Comparison of ENCODE assay signal across 8 mouse cellular contexts in genomic region chr4:135985769-135986168, GRCm38 (mm10). TPM values are rescaled to one million over a fixed set of nuclear protein-coding genes. Genes with fewer than 3 reads are reported as not detected.
DNase-seq lines count a peak whose midpoint lies in the region; ATAC-seq and TF ChIP-seq lines count a peak whose summit lies in the region.

No protein-coding gene starts in this region.

- peaks cover 20% of the 10 kb centered on the region for H3K4me1 ChIP-seq in embryonic facial prominence, embryonic 13.5 days
- peaks cover 10% of the 10 kb centered on the region for H3K4me1 ChIP-seq in intestine, embryonic 16.5 days (ENCODE audit: control insufficient read depth, insufficient read depth, low read length)
- peaks cover 17% of the 10 kb centered on the region for H3K4me1 ChIP-seq in neural tube, embryonic 12.5 days
- peaks cover 8% of the 10 kb centered on the region for H3K4me1 ChIP-seq in thymus, adult 2 months (replicated peaks; ENCODE audit: control insufficient read depth, insufficient read depth, low read length)

- no peak for TF ChIP-seq POLR2A in thymus, adult 2 months (IDR thresholded peaks at IDR 0.05; ENCODE audit: control insufficient read depth, extremely low read depth, insufficient read depth, low read length, poor library complexity)

- H3K4me3 ChIP-seq in layer of hippocampus, adult 2 months = peak overlapping the region; percentile 77
- H3K4me3 ChIP-seq in embryonic facial prominence, embryonic 13.5 days = peak overlapping the region; percentile 94
- H3K4me3 ChIP-seq in intestine, embryonic 16.5 days (ENCODE audit: low read length) = peak overlapping the region; percentile 95
- H3K4me3 ChIP-seq in neural tube, embryonic 12.5 days = peak overlapping the region; percentile 96
- H3K4me3 ChIP-seq in thymus, adult 2 months (ENCODE audit: control insufficient read depth, insufficient read depth, low read length) = no peak overlapping the region

- H3K9ac ChIP-seq in embryonic facial prominence, embryonic 13.5 days = peak overlapping the region; percentile 96
- H3K9ac ChIP-seq in intestine, embryonic 16.5 days (ENCODE audit: low read depth, low read length) = peak overlapping the region; percentile 91; the same call in 1 of the 2 replicates
- peak overlapping the region; percentile 96 for H3K9ac ChIP-seq in neural tube, embryonic 12.5 days

- no peak for DNase-seq in layer of hippocampus, adult 2 months (ENCODE audit: low spot score in 2 of 2)
- no peak for DNase-seq in layer of hippocampus, adult 9-11 months
- DNase-seq in right cerebral cortex, postnatal 10 days (ENCODE audit: low spot score in 2 of 2) = no peak
- no peak for DNase-seq in left cerebral cortex, adult 11 months (ENCODE audit: low spot score)
- no peak for DNase-seq in thymus, adult 2 months

- TF ChIP-seq CTCF in layer of hippocampus, adult 2 months (conservative IDR thresholded peaks at IDR 0.05) = no peak
- no peak for TF ChIP-seq CTCF in thymus, adult 2 months (IDR thresholded peaks at IDR 0.05; ENCODE audit: borderline replicate concordance, control insufficient read depth, extremely low read depth, insufficient read depth, low read length, poor library complexity)

- no peak overlapping the region; the same call in 1 of the 2 replicates for H3K27ac ChIP-seq in layer of hippocampus, adult 2 months
- no peak overlapping the region for H3K27ac ChIP-seq in embryonic facial prominence, embryonic 13.5 days
- no peak overlapping the region for H3K27ac ChIP-seq in intestine, embryonic 16.5 days (ENCODE audit: low read length)
- no peak overlapping the region for H3K27ac ChIP-seq in neural tube, embryonic 12.5 days
- H3K27ac ChIP-seq in thymus, adult 2 months (ENCODE audit: control insufficient read depth, insufficient read depth, low read length) = no peak overlapping the region

- peaks cover 43% of the 10 kb centered on the region for H3K36me3 ChIP-seq in embryonic facial prominence, embryonic 13.5 days
- H3K36me3 ChIP-seq in intestine, embryonic 16.5 days (ENCODE audit: control insufficient read depth, insufficient read depth, low read length) = no peaks in the 10 kb centered on the region; the same call in 1 of the 2 replicates
- peaks cover 25% of the 10 kb centered on the region for H3K36me3 ChIP-seq in neural tube, embryonic 12.5 days
- peaks cover 6% of the 10 kb centered on the region for H3K36me3 ChIP-seq in thymus, adult 2 months (ENCODE audit: control insufficient read depth, insufficient read depth, low read length)

- H3K27me3 ChIP-seq in embryonic facial prominence, embryonic 13.5 days = no peaks in the 10 kb centered on the region
- H3K27me3 ChIP-seq in intestine, embryonic 16.5 days (replicated peaks; ENCODE audit: control insufficient read depth, insufficient read depth, low read length) = no peaks in the 10 kb centered on the region
- H3K27me3 ChIP-seq in neural tube, embryonic 12.5 days (replicated peaks) = no peaks in the 10 kb centered on the region
- no peaks in the 10 kb centered on the region for H3K27me3 ChIP-seq in thymus, adult 2 months (ENCODE audit: control insufficient read depth, insufficient read depth, low read length)

- no peaks in the 10 kb centered on the region for H3K9me3 ChIP-seq in embryonic facial prominence, embryonic 13.5 days
- H3K9me3 ChIP-seq in intestine, embryonic 16.5 days (ENCODE audit: control insufficient read depth, low read length) = no peaks in the 10 kb centered on the region
- H3K9me3 ChIP-seq in neural tube, embryonic 12.5 days = no peaks in the 10 kb centered on the region

- no peak for ATAC-seq in embryonic facial prominence, embryonic 13.5 days (ENCODE audit: insufficient number of reproducible peaks, insufficient read depth, low FRiP score, low TSS enrichment, low read depth)
- ATAC-seq in intestine, embryonic 16.5 days = no peak
- ATAC-seq in neural tube, embryonic 12.5 days (ENCODE audit: low FRiP score, low read depth) = no peak

- 88% methylated on average over 7 of the region's 7 CpGs for WGBS in embryonic facial prominence, embryonic 13.5 days
- 83% methylated on average over 7 of the region's 7 CpGs for WGBS in intestine, embryonic 16.5 days
- 94% methylated on average over 7 of the region's 7 CpGs for WGBS in neural tube, embryonic 12.5 days
- 97% methylated on average over 7 of the region's 7 CpGs for WGBS in thymus, adult 2 months

- peak overlapping the region; percentile 84 for H3K4me2 ChIP-seq in embryonic facial prominence, embryonic 13.5 days
- H3K4me2 ChIP-seq in intestine, embryonic 16.5 days (ENCODE audit: low read depth, low read length) = peak overlapping the region; percentile 88
- H3K4me2 ChIP-seq in neural tube, embryonic 12.5 days (replicated peaks) = peak overlapping the region; percentile 92

RNA-seq across cellular contexts. Expression of gene Pithd1, which starts 1.3 kb away (rescaled TPM):
- total RNA-seq in layer of hippocampus, adult 2 months (2021) = 10 to 100 TPM; 80.6 to 86.0 TPM
- 59.5 and 59.9 TPM in 2 replicates for polyA plus RNA-seq in embryonic facial prominence, embryonic 13.5 days (2015; fragmentation: Nextera tagmentation; extraction: Ambion mirVana)
- 41.3 and 47.2 TPM in 2 replicates for polyA plus RNA-seq in intestine, embryonic 16.5 days (2015; fragmentation: Nextera tagmentation; extraction: Ambion mirVana)
- 63.2 and 63.3 TPM in 2 replicates for polyA plus RNA-seq in neural tube, embryonic 12.5 days (2016; fragmentation: Nextera tagmentation; extraction: Ambion mirVana)
- 140 and 171 TPM in 2 replicates for polyA plus RNA-seq in thymus, adult 2 months (2012; rRNA removed)

RNA-seq across cellular contexts. Expression of gene Lypla2, which starts 13.3 kb away (rescaled TPM):
- total RNA-seq in layer of hippocampus, adult 2 months (2021) = 100 to 1,000 TPM in 1 of 2 experiments, 10 to 100 TPM in 1; 95.3 to 103 TPM
- polyA plus RNA-seq in embryonic facial prominence, embryonic 13.5 days (2015; fragmentation: Nextera tagmentation; extraction: Ambion mirVana) = 105 and 117 TPM in 2 replicates
- polyA plus RNA-seq in intestine, embryonic 16.5 days (2015; fragmentation: Nextera tagmentation; extraction: Ambion mirVana) = 111 and 115 TPM in 2 replicates
- 189 and 194 TPM in 2 replicates for polyA plus RNA-seq in neural tube, embryonic 12.5 days (2016; fragmentation: Nextera tagmentation; extraction: Ambion mirVana)
- 214 and 224 TPM in 2 replicates for polyA plus RNA-seq in thymus, adult 2 months (2012; rRNA removed)

RNA-seq across cellular contexts. Expression of gene Gale, which starts 22.2 kb away (rescaled TPM):
- total RNA-seq in layer of hippocampus, adult 2 months (2021) = 10 to 100 TPM; 22.6 to 23.8 TPM
- 34.6 and 38.5 TPM in 2 replicates for polyA plus RNA-seq in embryonic facial prominence, embryonic 13.5 days (2015; fragmentation: Nextera tagmentation; extraction: Ambion mirVana)
- polyA plus RNA-seq in intestine, embryonic 16.5 days (2015; fragmentation: Nextera tagmentation; extraction: Ambion mirVana) = 127 and 130 TPM in 2 replicates
- 34.8 and 38.9 TPM in 2 replicates for polyA plus RNA-seq in neural tube, embryonic 12.5 days (2016; fragmentation: Nextera tagmentation; extraction: Ambion mirVana)
- polyA plus RNA-seq in thymus, adult 2 months (2012; rRNA removed) = 37.0 and 38.4 TPM in 2 replicates

RNA-seq across cellular contexts. Expression of gene Eloa, which starts 35.8 kb away (rescaled TPM):
- total RNA-seq in layer of hippocampus, adult 2 months (2021) = 10 to 100 TPM; 27.3 to 28.5 TPM
- 42.5 and 43.0 TPM in 2 replicates for polyA plus RNA-seq in embryonic facial prominence, embryonic 13.5 days (2015; fragmentation: Nextera tagmentation; extraction: Ambion mirVana)
- 34.8 and 35.6 TPM in 2 replicates for polyA plus RNA-seq in intestine, embryonic 16.5 days (2015; fragmentation: Nextera tagmentation; extraction: Ambion mirVana)
- 32.1 and 35.0 TPM in 2 replicates for polyA plus RNA-seq in neural tube, embryonic 12.5 days (2016; fragmentation: Nextera tagmentation; extraction: Ambion mirVana)
- 18.6 and 20.4 TPM in 2 replicates for polyA plus RNA-seq in thymus, adult 2 months (2012; rRNA removed)

RNA-seq across cellular contexts. Expression of gene Hmgcl, which starts 39.5 kb away (rescaled TPM):
- 10 to 100 TPM; 35.2 to 36.1 TPM for total RNA-seq in layer of hippocampus, adult 2 months (2021)
- 80.3 and 82.0 TPM in 2 replicates for polyA plus RNA-seq in embryonic facial prominence, embryonic 13.5 days (2015; fragmentation: Nextera tagmentation; extraction: Ambion mirVana)
- polyA plus RNA-seq in intestine, embryonic 16.5 days (2015; fragmentation: Nextera tagmentation; extraction: Ambion mirVana) = 147 and 165 TPM in 2 replicates
- 55.9 and 56.6 TPM in 2 replicates for polyA plus RNA-seq in neural tube, embryonic 12.5 days (2016; fragmentation: Nextera tagmentation; extraction: Ambion mirVana)
- polyA plus RNA-seq in thymus, adult 2 months (2012; rRNA removed) = 46.4 and 53.1 TPM in 2 replicates
